Mouse (Mus musculus): ENCODE data around the gene Olfr1090.

GRCm38 (mm10) chr2:86758893-86759292 lies at the start of gene Olfr1090:
- TF ChIP-seq FLI1 (IDR thresholded peaks at IDR 0.05; ENCODE audit: low read length) (no peak), GATA1 (IDR thresholded peaks at IDR 0.05; ENCODE audit: borderline replicate concordance, low read length) (no peak)

Data from megakaryocyte, embryonic 14.5 days (primary cell).